Mouse (Mus musculus) forebrain, embryonic 14.5 days (tissue): ENCODE data around the gene 1700010I14Rik. TPM values are rescaled to one million over a fixed set of nuclear protein-coding genes. Genes with fewer than 3 reads are reported as not detected.

Source experiments
- ATAC-seq: fragments of 200-750 bp; cut with Nextera tagmentation; 2 replicates; pipeline ENCODE4 v1.8.0; 2017; ENCODE audit warnings: mild to moderate bottlenecking, moderate library complexity
- DNase-seq: peaks from one replicate; pipeline ENCODE4 v3.0.0-alpha.2; 2015; ENCODE audit warnings: low spot score
- H3K27ac ChIP-seq: fragments of 300-500 bp; sonication (generic); 2 replicates; pipeline ENCODE4 v1.5.1; 2014; ENCODE audit warnings: low read depth, mild to moderate bottlenecking, control low read depth, low read length, moderate library complexity
- H3K27me3 ChIP-seq: fragments of 300-500 bp; sonication (generic); replicated peaks from 2 replicates; pipeline ENCODE4 v1.6.1; 2014; ENCODE audit warnings: low read length, control low read depth, mixed read lengths; ENCODE audit not compliant: control insufficient read depth, insufficient read depth
- H3K36me3 ChIP-seq: fragments of 300-500 bp; sonication (generic); 2 replicates; pipeline ENCODE4 v1.6.1; 2014; ENCODE audit warnings: low read length, control low read depth; ENCODE audit not compliant: control insufficient read depth, insufficient read depth
- H3K4me1 ChIP-seq: fragments of 300-500 bp; sonication (generic); 2 replicates; pipeline ENCODE4 v1.6.1; 2014; ENCODE audit warnings: antibody characterized with exemption, low read length, control low read depth; ENCODE audit not compliant: control insufficient read depth, insufficient read depth
- H3K4me2 ChIP-seq: fragments of 300-500 bp; sonication (generic); 2 replicates; pipeline ENCODE4 v1.6.1; 2014; ENCODE audit warnings: mild to moderate bottlenecking, control low read depth, low read length
- H3K4me3 ChIP-seq: fragments of 300-500 bp; sonication (generic); 2 replicates; pipeline ENCODE4 v1.5.1; 2014; ENCODE audit warnings: low read depth, low read length, control low read depth
- H3K9ac ChIP-seq: fragments of 300-500 bp; sonication (generic); 2 replicates; pipeline ENCODE4 v1.6.1; 2014; ENCODE audit warnings: mild to moderate bottlenecking, low read length, control low read depth, moderate library complexity
- H3K9me3 ChIP-seq: fragments of 300-500 bp; sonication (generic); replicated peaks from 2 replicates; pipeline ENCODE4 v1.6.1; 2016; ENCODE audit warnings: low read length, control low read depth, mixed read lengths; ENCODE audit not compliant: control insufficient read depth
- WGBS: fragments of 180-500 bp; shearing (Covaris S2); extraction: QIAGEN DNeasy Blood & Tissue Kit; methylation state at CpG from one replicate; pipeline ENCODE4 v1.1.7; 2014; 5-methylcytosine and 5-hydroxymethylcytosine counted together
- polyA plus RNA-seq: library from polyadenylated mRNA; unstranded; fragments of >200 nt; fragmentation: Nextera tagmentation; extraction: Ambion mirVana; gene quantifications from 2 replicates; pipeline ENCODE4 v1.2.1, GENCODE M21; 2014

The 1700010I14Rik gene
- 1.0 and 1.4 TPM in 2 replicates for polyA plus RNA-seq

- Histone ChIP-seq H3K9me3 (no peaks in the 10 kb centered on the region), H3K4me2 (peak within 1 kb of the TSS; percentile 51), H3K36me3 (0 out of 2 replicates have a peak, but pooled peaks cover 4% of the 10 kb centered on the region), H3K4me1 (peaks cover 22% of the 10 kb centered on the region), H3K4me3 (peak within 1 kb of the TSS; percentile 25), H3K9ac (peak within 1 kb of the TSS; percentile 13; the same call in 1 of the 2 replicates), H3K27ac (peak within 1 kb of the TSS; percentile 59; the same call in 1 of the 2 replicates), H3K27me3 (no peaks in the 10 kb centered on the region)
- DNase-seq (peak; percentile 87), ATAC-seq (peak; percentile 30)
- WGBS: 2% methylated on average over 13 of the region's 13 CpGs
These were observed at the start of gene 1700010I14Rik for GRCm38 (mm10) chr17:8988119-8988807. 1700010I14Rik (plus strand) TSS chr17:8988333.

DNA sequence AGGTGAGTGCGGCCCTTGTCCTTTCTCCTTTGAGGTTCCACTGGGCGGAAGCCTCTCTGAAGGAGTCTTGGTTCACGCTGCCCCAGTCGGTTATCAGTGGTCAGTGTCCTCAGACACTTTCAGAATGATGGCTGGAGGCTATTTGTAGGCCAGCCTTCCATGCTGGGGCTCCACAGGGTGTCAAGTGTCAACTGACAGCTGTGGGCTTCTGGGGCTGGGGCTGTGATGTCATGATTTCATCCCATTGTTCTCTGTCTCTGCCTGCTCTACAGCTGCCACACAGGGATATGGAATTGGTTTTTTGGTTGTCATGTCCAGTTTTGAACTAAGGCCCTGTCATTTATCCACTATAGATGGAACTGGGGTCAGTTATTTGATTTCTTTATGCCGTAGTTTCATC, 36.5 kb upstream of the 1700010I14Rik start:
- DNase-seq: no peak
- H3K36me3 ChIP-seq: peaks cover 60% of the 10 kb centered on the region
- 80% methylated on average over 5 of the region's 5 CpGs for WGBS

DNA sequence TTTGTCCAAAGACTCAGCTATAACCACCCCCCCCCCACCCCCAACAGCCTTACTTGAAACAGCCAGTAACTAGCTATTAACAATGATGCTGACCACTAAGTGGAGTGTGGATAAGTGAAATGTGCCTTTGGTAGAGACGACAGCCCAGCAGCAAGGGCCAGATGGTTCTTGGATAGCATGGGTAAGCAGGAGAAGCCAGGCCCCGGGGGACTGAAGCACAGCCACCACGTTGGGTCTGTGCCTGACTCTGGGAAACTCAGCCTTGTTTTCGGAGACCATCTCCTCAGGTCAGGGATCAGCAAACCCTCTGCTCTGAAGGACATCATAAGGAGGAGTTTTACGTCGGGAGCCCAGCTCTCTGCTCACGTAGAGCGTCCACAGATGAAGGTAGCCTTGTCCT, 35.2 kb upstream of the 1700010I14Rik start:
- WGBS: 89% methylated on average over 8 of the region's 8 CpGs
- no peak for ATAC-seq

More for the DNA sequence above, 36.5 kb upstream of the 1700010I14Rik start:
- H3K27me3 ChIP-seq: no peaks in the 10 kb centered on the region
- H3K4me1 ChIP-seq: peaks cover 3% of the 10 kb centered on the region; the same call in 1 of the 2 replicates
- H3K4me3 ChIP-seq: no peak overlapping the region
- ATAC-seq: no peak
- H3K9ac ChIP-seq: no peak overlapping the region
- no peaks in the 10 kb centered on the region for H3K9me3 ChIP-seq
- H3K27ac ChIP-seq: no peak overlapping the region
- no peak overlapping the region for H3K4me2 ChIP-seq

DNA sequence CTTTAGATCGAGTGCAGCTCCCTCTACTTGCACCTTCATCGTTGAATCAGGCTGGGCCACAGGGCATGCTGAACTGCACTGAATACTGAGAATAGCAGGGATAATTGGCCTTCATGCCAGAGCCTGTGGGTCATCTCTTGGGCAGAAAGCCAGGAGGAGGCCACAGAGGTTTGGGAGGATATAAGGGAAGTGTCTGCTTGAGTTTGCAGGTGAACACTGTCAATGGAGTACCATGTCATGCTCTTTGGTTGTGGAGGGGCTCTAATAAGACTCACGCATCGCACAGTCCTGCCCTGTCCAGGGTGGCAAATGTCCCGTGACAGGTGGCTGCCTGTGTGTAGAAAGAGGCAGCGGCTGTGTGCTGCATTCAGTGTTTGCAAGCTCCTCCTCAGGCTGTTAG, 30.0 kb upstream of the 1700010I14Rik start:
- WGBS: 75% methylated on average over 6 of the region's 6 CpGs
- Histone ChIP-seq H3K4me2 (no peak overlapping the region), H3K36me3 (peaks cover 36% of the 10 kb centered on the region), H3K27ac (no peak overlapping the region), H3K4me3 (no peak overlapping the region), H3K9ac (no peak overlapping the region), H3K27me3 (no peaks in the 10 kb centered on the region), H3K9me3 (no peaks in the 10 kb centered on the region), H3K4me1 (peaks cover 14% of the 10 kb centered on the region; the same call in 1 of the 2 replicates)
- ATAC-seq (no peak), DNase-seq (no peak)

More for the DNA sequence above, 35.2 kb upstream of the 1700010I14Rik start:
- Histone ChIP-seq H3K4me2 (no peak overlapping the region), H3K4me1 (peaks cover 3% of the 10 kb centered on the region; the same call in 1 of the 2 replicates), H3K27me3 (no peaks in the 10 kb centered on the region), H3K4me3 (no peak overlapping the region), H3K36me3 (peaks cover 60% of the 10 kb centered on the region), H3K9me3 (no peaks in the 10 kb centered on the region), H3K27ac (no peak overlapping the region), H3K9ac (no peak overlapping the region)
- no peak for DNase-seq

DNA sequence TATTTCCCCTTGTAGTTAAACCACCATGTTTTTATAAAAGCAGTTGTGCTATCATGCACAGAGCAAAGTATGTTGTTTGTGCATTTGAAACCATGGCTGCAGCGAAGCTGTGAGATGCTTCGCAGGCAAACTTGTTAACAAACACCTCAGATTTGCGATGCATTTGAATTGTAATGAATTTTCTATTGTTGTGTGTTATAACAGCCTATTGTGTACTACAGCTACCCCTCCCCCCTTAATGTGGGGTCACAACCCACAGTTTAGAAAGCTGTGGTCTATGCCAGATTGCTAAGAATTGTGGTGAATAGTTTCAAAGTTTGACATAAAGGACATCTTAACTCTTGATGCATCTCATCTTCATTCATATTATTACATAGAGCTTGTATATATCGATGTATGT, 27.7 kb upstream of the 1700010I14Rik start:
- Histone ChIP-seq H3K4me3 (no peak overlapping the region), H3K27ac (no peak overlapping the region), H3K4me1 (peaks cover 14% of the 10 kb centered on the region; the same call in 1 of the 2 replicates), H3K36me3 (peaks cover 34% of the 10 kb centered on the region; the same call in 1 of the 2 replicates), H3K27me3 (no peaks in the 10 kb centered on the region), H3K9ac (no peak overlapping the region), H3K4me2 (no peak overlapping the region), H3K9me3 (no peaks in the 10 kb centered on the region)
- whole genome bisulfite sequencing: 78% methylated on average over 4 of the region's 4 CpGs
- ATAC-seq: no peak
- DNase-seq: no peak

DNA sequence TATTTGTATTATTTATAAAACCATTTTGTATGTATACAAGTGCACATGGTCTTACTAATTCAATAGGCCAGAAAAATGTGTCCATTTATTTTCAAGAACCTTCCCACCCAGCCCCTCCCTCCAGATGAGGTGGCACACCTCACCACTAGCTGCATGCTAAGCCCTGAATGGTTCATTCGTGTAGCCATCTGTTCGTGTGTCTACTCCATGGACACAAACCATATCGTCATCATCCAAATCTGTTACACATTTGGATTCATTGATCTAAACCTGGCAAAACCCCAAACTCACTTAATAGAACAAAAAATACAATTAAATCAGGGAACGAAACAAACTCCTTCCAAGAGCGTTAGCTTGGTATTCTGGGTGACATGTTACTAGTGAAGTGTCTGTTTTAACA, 27.0 kb upstream of the 1700010I14Rik start:
- Histone ChIP-seq H3K27ac (peak overlapping the region; percentile 46; the same call in 1 of the 2 replicates), H3K9me3 (no peaks in the 10 kb centered on the region), H3K4me1 (peaks cover 14% of the 10 kb centered on the region; the same call in 1 of the 2 replicates), H3K4me2 (no peak overlapping the region), H3K27me3 (no peaks in the 10 kb centered on the region), H3K36me3 (peaks cover 39% of the 10 kb centered on the region; the same call in 1 of the 2 replicates), H3K9ac (no peak overlapping the region), H3K4me3 (no peak overlapping the region)
- 42% methylated on average over 5 of the region's 5 CpGs for WGBS
- peak; percentile 83 for DNase-seq
- peak; percentile 84 for ATAC-seq

DNA sequence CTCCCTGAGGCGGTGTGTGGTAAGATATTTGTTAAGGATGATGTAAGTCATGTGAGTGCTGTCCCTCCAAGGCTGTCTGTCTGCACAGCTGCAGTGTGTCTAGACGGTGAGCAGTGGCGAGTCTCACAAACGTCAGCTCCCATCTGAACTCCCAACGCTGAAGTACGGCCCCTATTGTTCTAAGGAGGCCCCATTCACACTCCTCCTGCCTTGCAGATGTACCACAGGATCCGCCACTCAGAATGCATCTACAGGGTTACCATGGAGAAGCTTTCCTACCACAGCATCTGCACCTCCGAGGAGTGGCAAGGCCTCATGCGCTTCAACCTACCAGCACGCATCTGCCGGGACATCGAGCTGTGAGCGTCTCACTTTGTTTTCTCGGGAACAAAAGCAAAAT, 26.5 kb upstream of the 1700010I14Rik start:
- Histone ChIP-seq H3K9me3 (no peaks in the 10 kb centered on the region), H3K27ac (peak overlapping the region; percentile 46; the same call in 1 of the 2 replicates), H3K27me3 (no peaks in the 10 kb centered on the region), H3K4me2 (no peak overlapping the region), H3K4me3 (no peak overlapping the region), H3K4me1 (peaks cover 10% of the 10 kb centered on the region; the same call in 1 of the 2 replicates), H3K36me3 (peaks cover 39% of the 10 kb centered on the region; the same call in 1 of the 2 replicates), H3K9ac (no peak overlapping the region)
- ATAC-seq (peak; percentile 88), DNase-seq (peak; percentile 70)
- 40% methylated on average over 14 of the region's 14 CpGs for WGBS

DNA sequence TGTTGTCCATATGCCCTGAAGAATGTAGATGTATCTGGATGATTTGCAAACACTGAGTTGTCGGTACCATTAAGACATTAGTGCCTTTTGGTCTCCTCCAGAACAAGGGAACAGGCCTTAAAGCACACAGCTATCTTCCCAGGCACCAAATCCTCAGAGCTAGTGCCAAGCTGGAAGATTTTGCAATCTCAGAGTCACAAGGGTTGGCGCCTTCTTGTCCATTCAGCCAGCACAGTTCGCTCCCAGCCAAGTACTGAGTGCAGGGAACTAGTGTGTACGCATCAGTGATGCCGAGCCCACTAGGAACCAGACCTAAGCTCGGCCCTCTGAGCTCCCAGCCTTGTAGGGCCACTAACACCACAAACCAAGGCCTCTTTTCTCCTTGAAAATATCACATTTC, 23.0 kb upstream of the 1700010I14Rik start:
- H3K4me3 ChIP-seq: no peak overlapping the region
- H3K9ac ChIP-seq: no peak overlapping the region
- H3K4me1 ChIP-seq: peaks cover 10% of the 10 kb centered on the region; the same call in 1 of the 2 replicates
- no peaks in the 10 kb centered on the region for H3K9me3 ChIP-seq
- H3K27ac ChIP-seq: no peak overlapping the region
- no peaks in the 10 kb centered on the region for H3K27me3 ChIP-seq
- DNase-seq: no peak
- no peak for ATAC-seq
- 98% methylated on average over 6 of the region's 6 CpGs for WGBS
- H3K36me3 ChIP-seq: peaks cover 64% of the 10 kb centered on the region
- no peak overlapping the region for H3K4me2 ChIP-seq
